Mouse (Mus musculus) MEL-GATA-1-ER (cell line): ENCODE results near the gene Lyzl4.

Experiments
- DNase-seq: peaks from one replicate; pipeline ENCODE4 v3.0.0-alpha.2; 2012; ENCODE audit warnings: low read depth; ENCODE audit errors: extremely low read depth

The Lyzl4 gene

GRCm38 (mm10) chr9:121642001-121642400 lies at the start of gene Lyzl4:
Gene Lyzl4, minus strand, starts transcription at chr9:121642096.
- DNase-seq, result no peak

DNA sequence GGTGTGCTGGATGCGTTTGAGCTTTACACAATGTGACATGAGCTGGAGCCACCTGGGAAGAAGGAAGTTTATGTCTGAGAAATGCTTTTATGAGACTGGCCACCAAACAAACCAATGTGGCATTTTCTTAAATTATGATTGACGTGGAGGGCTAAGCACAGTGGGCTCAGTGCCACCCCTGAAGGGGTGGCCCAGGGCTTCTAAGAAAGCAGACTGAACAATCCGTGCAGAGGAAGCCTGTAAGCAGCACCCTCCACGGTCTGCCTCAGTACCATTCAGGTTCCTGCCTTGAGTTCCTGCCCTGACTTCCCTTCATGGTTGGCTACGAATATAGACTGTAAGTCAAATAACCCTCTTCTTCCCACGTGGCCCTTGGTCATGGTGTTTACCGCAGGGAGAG lies 48.8 kb upstream of the Lyzl4 start:
- no peak for DNase-seq

DNA sequence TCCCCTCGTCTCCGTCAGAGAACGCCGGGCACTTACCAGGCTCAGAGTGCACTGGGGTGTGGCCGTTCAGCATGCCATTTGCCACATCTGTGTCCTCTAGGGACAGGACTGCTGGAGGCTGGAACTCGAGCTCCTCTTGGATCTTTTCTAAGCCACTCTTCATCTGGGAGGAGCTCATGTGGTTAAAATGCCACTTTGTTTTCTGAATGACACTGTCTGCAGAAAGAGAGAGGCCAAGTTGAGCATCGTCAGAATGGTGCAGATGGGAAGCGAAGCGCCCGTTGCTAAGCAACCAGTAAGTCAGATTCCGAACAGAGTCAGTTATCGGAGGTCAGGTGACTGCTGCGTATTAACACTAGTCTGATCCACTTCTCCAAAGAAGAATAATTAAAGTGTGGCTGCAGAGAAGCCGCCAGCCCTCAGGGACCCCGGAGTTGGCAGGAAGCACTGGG lies 48.3 kb upstream of the Lyzl4 start:
- DNase-seq, result no peak

- no peak for DNase-seq
Observed at GRCm38 (mm10) chr9:121684702-121685101, 42.8 kb upstream of the Lyzl4 start.

DNA sequence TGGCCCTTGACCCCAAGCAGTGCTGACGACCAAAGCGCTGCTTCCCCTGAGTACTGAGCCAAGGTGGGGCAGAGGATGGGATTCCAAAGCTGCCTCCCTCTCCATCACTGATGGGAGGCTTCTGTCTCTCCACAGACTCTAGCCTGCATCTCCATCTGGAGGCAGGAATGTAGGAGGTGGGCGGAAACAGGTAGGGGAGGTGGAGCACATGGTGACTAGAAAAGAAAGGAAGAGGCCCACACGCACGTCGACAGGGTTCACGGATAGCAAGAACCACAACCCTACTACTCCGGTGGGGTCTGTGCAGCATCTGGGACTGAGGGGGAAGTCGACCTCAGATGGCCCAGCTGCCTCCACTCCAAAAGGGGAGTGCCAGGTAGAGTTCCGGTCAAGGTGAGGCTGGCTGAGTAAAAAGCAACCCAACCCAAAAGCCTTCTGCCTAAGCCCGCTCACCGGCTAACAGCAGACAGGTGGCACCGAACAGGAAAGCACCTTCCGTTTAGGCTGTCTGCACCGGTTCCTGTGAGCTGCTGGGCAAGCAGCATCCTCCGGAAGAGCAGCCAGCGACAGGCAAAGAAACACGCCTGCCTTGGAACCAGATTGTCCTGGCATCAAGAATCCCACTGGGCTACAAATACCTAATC lies 40.3 kb upstream of the Lyzl4 start:
- no peak for DNase-seq

DNA sequence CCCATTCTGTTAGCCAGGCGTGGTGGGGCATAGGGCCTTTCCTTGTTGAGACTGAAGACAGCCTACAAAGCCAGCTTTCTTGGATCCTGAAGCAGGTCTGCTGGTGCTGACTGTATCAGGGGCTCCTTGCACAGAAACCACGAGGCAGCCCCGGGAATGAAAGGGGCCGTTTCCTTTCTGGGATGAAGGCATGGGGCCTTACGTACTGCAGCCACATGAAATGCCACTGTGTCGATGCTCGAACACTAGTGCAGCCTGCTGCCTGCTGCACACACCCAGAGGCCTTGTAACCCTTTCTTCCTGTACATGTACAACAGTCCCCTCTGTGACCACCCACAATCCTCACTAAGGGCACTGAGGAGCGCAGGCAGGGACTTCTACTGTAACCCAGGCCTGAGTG lies 39.3 kb upstream of the Lyzl4 start:
- DNase-seq, result no peak

DNA sequence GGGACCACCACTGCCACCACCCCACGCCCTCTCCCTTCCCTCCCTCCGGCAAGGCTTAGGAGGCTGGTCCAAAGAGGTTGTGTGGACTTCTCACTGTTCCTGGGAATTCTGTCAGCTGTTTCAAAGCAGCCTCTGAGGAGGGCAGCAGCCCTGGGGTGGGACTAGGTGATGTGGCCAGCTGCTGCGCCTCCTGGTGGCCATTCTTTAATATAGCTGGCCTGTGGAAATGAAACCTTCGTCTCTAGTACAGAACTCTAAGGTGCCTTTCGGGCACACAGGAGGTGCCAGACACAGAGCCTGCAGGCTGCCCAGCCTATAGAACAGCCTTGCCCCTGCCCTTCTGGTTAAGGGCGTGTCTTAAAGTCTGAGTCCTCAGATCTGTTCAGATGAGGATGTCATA lies 37.7 kb upstream of the Lyzl4 start:
- no peak for DNase-seq

DNA sequence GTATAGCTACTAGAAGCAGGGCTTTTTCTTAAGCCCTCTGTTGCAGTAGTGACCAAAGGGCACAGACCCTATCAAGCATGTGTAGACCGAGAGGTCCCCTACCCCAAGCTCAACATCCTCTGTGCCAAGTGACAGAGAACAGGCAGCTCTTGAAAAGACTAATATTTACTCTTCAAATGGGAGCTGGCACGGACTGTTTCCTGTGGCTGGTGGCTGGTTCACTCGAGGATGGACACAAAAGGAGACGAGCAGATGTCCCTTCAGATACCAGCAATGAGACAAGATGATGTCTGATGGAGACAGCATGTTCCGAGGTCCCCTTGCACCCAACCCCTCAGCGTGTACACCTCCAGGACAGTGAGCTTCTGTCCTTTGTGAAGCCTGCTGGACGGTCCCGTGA lies 35.6 kb upstream of the Lyzl4 start:
- no peak for DNase-seq

DNA sequence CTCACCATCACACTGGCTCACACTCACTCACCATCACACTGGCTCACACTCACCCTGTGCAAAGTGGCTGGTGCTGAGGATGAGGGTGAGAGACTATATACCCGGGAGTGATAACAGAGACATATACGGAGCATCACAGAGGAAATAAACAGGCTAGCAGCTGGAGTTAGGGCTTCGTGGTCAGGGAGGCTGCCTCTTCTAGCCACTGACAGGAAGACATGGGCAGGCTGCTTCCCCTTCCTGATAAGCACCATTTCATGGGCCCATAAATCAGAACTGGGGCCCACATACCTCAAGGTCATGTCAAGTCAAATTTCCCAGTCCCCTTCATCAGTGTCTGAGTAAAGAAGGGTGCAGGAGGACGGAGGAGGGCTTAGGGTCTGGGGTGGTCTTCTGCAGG lies 35.2 kb upstream of the Lyzl4 start:
- peak; percentile 20 for DNase-seq

- no peak for DNase-seq
Observed at GRCm38 (mm10) chr9:121675556-121675955, 33.7 kb upstream of the Lyzl4 start.

DNA sequence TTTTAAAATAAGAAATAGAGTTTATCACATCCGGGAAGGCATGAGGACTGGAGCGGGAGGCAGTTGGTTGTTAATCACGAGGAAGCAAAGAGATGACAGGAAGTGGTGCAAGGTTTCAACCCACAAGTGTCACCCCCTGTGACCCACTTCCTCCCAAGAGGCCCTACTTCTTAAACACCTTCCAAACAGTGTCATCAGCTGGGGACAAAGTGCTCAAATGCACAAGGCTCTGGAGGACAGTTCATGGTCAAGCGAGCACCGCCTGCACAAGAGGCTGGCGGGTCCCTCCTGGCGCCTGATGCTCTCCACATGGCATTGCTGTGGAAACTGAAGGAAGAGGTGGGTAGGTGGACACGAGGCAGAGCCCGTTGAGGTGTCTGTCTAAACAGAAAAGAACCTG lies 33.1 kb upstream of the Lyzl4 start:
- no peak for DNase-seq

DNA sequence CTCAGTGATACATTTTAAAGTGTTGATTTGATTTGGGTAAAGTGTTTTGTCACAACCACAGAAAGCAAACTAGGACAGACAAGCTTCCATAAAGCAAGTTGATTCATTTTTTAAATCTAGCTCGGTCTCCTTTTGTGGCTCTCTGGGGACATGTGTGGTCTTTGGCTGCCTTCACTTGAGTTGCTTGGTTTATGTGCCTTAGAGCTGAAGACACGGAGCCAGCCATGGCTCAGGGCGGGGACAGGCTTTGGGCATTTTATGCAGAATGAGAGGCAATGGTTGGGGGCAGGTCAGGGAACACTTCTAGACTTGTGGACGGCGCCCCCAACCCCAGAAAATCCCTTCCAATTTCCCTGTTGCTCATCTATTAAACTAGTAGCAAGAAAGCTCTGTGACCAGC lies 31.8 kb upstream of the Lyzl4 start:
- no peak for DNase-seq

GRCm38 (mm10) chr9:121672311-121672710 lies 30.4 kb upstream of the Lyzl4 start:
- peak; percentile 39 for DNase-seq

- peak; percentile 40 for DNase-seq
Observed at GRCm38 (mm10) chr9:121671300-121671699, 29.4 kb upstream of the Lyzl4 start.

GRCm38 (mm10) chr9:121669348-121669791 lies 27.5 kb upstream of the Lyzl4 start:
- DNase-seq, result no peak

DNA sequence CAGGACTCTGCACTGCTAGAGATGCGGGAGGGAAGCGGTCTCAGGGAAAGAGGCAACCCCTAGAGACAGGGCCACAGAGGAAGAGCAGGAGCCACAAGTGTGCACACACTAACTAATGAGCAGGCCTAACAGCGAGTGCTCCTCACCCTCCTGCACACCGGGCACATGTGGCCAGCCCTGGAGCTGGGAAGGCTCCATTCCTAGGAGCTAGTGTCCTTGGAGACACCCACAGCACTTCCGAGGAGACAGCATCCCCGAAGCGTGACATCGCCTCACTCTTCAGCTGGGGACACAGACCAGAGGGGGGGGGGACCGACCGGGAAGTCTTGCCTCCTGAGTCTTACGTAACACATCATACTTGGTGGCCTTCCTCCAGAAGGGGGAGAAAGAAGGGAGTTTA lies 25.9 kb upstream of the Lyzl4 start:
- DNase-seq, result no peak

DNA sequence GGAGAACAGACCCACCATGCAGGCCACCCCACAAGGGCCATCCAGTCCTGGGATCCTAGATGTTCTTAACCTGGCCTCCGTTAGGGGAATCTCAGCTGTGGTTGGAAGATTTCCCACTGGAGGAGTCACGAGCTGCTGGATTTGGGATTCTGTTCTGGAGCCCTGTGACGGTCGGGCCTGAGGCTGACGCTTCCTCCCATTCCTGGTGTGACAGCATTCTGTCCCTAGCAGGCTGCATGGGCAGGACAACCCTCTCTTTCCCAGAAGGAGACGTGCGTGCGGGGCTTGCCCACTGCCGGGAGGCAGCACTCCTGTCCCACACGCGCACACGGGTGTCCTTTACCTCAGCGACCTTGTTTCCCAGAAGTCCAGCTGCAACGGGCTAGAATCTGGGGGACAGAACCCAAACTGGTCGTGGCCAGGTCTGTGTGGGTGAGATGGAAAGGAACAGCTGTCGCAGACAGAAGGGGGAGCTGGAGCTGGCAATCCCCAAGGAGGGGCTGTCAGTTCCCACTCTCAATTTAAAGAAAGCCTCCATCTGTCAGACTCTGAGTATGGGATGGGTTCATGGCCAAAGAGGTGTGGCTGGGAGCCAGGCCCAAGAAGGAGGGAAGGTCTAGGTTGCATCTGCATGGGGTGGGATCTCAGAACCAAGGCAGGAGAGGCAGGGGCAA lies 25.2 kb upstream of the Lyzl4 start:
- no peak for DNase-seq

- DNase-seq, result no peak
Observed at GRCm38 (mm10) chr9:121664104-121664503, 22.2 kb upstream of the Lyzl4 start.

GRCm38 (mm10) chr9:121663467-121663866 lies 21.6 kb upstream of the Lyzl4 start:
- no peak for DNase-seq

GRCm38 (mm10) chr9:121659791-121660190 lies 17.9 kb upstream of the Lyzl4 start:
- no peak for DNase-seq

- no peak for DNase-seq
Observed at GRCm38 (mm10) chr9:121658248-121658647, 16.4 kb upstream of the Lyzl4 start.

DNA sequence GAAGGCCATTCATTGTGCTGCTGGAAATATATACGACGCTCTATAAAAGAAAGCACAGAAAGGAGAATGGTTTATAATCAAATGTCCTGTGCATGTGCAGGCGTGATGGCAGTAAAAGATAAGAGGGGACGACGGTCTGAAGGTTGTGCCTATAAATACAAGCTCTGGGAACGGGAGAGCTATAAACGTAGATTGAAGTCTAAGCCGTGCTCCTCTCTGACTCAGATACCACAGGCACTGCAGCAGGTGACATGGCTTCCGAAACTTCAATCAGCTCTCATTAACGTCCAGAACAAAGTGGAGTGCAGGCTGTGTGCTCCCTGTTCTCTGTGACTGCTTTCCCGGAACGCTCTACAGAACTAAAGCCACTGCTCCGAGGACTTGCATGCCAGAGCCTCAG lies 15.2 kb upstream of the Lyzl4 start:
- DNase-seq, result no peak

DNA sequence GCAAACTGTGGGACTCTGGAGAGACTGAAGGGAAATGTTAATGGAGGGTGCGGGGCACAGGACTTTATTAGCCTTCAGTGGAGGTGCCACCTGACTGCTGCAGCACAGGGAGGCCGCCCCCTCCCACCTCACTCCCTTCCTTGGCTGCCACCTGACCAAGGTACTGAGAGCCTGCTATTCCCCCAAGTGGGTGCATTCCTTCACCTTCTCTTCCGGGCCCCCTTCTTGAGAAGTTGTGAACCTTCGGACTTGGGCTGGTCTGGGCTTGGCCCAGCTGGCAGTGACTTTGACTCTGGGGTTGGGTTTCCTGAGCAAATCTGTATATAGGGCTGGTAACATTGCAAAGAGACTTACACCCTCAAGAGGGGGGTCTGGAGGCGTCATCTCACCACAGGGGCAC lies 14.4 kb upstream of the Lyzl4 start:
- no peak for DNase-seq
